Mouse (Mus musculus) 3134 (cell line): ENCODE data around the gene Atp5d.
"Not testable (repeated sequence)": the region's sequence is repeated elsewhere in the genome, so short reads cannot be mapped to it uniquely, and the experiment has no call there.

Experiments
- DNase-seq: peaks from one replicate; pipeline ENCODE4 v3.0.0-alpha.2; 2011; ENCODE audit warnings: low spot score; ENCODE audit not compliant: insufficient read length; ENCODE audit errors: extremely low read depth

The Atp5d gene

GRCm38 (mm10) chr10:80164998-80165344, 26.5 kb downstream of the Atp5d start:
- DNase-seq = peak; percentile 87

GRCm38 (mm10) chr10:80165392-80166128, 27.1 kb downstream of the Atp5d start, which contains the start of gene Cirbp:
Gene Cirbp (plus strand): TSS chr10:80165985.
- DNase-seq = peak; percentile 79

- DNase-seq = not testable (repeated sequence)
Measured at GRCm38 (mm10) chr10:80166136-80166535, 27.7 kb downstream of the Atp5d start.

- peak; percentile 99 for DNase-seq
Measured at GRCm38 (mm10) chr10:80167460-80168037, 29.1 kb downstream of the Atp5d start.

- DNase-seq = peak; percentile 98
Measured at GRCm38 (mm10) chr10:80168038-80168661, 29.7 kb downstream of the Atp5d start.

GRCm38 (mm10) chr10:80169070-80169469, 30.6 kb downstream of the Atp5d start:
- DNase-seq = no peak

GRCm38 (mm10) chr10:80169651-80170050, 31.2 kb downstream of the Atp5d start:
- DNase-seq = no peak

GRCm38 (mm10) chr10:80170052-80170451, 31.6 kb downstream of the Atp5d start:
- no peak for DNase-seq

- DNase-seq = no peak
Measured at GRCm38 (mm10) chr10:80170601-80171021, 32.2 kb downstream of the Atp5d start.

- DNase-seq = no peak
Measured at GRCm38 (mm10) chr10:80171252-80171651, 32.8 kb downstream of the Atp5d start.

- no peak for DNase-seq
Measured at GRCm38 (mm10) chr10:80171760-80172526, 33.5 kb downstream of the Atp5d start.

GRCm38 (mm10) chr10:80172527-80173292, 34.3 kb downstream of the Atp5d start, which contains the start of gene 1600002K03Rik:
Gene 1600002K03Rik (plus strand): TSS chr10:80172944.
- peak; percentile 92 for DNase-seq

GRCm38 (mm10) chr10:80173358-80173757, 34.9 kb downstream of the Atp5d start:
- no peak for DNase-seq

- no peak for DNase-seq
Measured at GRCm38 (mm10) chr10:80173955-80174640, 35.7 kb downstream of the Atp5d start.

- DNase-seq = no peak
Measured at GRCm38 (mm10) chr10:80174705-80175104, 36.3 kb downstream of the Atp5d start.

GRCm38 (mm10) chr10:80175536-80176269, 37.3 kb downstream of the Atp5d start:
- no peak for DNase-seq

GRCm38 (mm10) chr10:80176270-80176834, 37.9 kb downstream of the Atp5d start:
- no peak for DNase-seq

- DNase-seq = peak; percentile 74
Measured at GRCm38 (mm10) chr10:80177441-80178279, 39.2 kb downstream of the Atp5d start.
